Mouse (Mus musculus): ENCODE results near the gene Gm21885. TPM values are rescaled to one million over a fixed set of nuclear protein-coding genes. Genes with fewer than 3 reads are reported as not detected.

The Gm21885 gene
- polyA plus RNA-seq, 1 experiment from 2014 or later, result 0.68 TPM

- H3K4me3 ChIP-seq (ENCODE audit: low read depth, low read length), result no peak overlapping the region
- 91% methylated on average over 10 of the region's 10 CpGs for WGBS
- DNase-seq (ENCODE audit: low spot score) (no peak), ATAC-seq (ENCODE audit: low FRiP score) (no peak)
- no peak overlapping the region for H3K4me2 ChIP-seq (replicated peaks; ENCODE audit: low read depth, low read length)
- peaks cover 9% of the 10 kb centered on the region for H3K36me3 ChIP-seq (ENCODE audit: control insufficient read depth, insufficient read depth, low read length)
- no peaks in the 10 kb centered on the region for H3K4me1 ChIP-seq (replicated peaks; ENCODE audit: control insufficient read depth, insufficient read depth, low read length)
- no peaks in the 10 kb centered on the region for H3K27me3 ChIP-seq (ENCODE audit: control insufficient read depth, insufficient read depth, low read length)
- H3K9me3 ChIP-seq (ENCODE audit: control insufficient read depth, low read length), result no peaks in the 10 kb centered on the region
- no peak overlapping the region for H3K27ac ChIP-seq (ENCODE audit: low read depth, low read length)
- H3K9ac ChIP-seq (ENCODE audit: low read depth, low read length), result no peak overlapping the region
Observed at GRCm38 (mm10) chr11:94290062-94290740, 8.5 kb downstream of the Gm21885 start.

GRCm38 (mm10) chr11:94294996-94295845, 13.5 kb downstream of the Gm21885 start:
- H3K9me3 ChIP-seq (ENCODE audit: control insufficient read depth, low read length), result no peaks in the 10 kb centered on the region
- H3K36me3 ChIP-seq (ENCODE audit: control insufficient read depth, insufficient read depth, low read length), result peaks cover 10% of the 10 kb centered on the region; the same call in 1 of the 2 replicates
- H3K27ac ChIP-seq (ENCODE audit: low read depth, low read length), result no peak overlapping the region
- no peak overlapping the region for H3K4me2 ChIP-seq (replicated peaks; ENCODE audit: low read depth, low read length)
- no peaks in the 10 kb centered on the region for H3K4me1 ChIP-seq (replicated peaks; ENCODE audit: control insufficient read depth, insufficient read depth, low read length)
- H3K27me3 ChIP-seq (ENCODE audit: control insufficient read depth, insufficient read depth, low read length), result no peaks in the 10 kb centered on the region
- no peak overlapping the region for H3K4me3 ChIP-seq (ENCODE audit: low read depth, low read length)
- ATAC-seq (ENCODE audit: low FRiP score), result no peak
- 71% methylated on average over 9 of the region's 9 CpGs for WGBS
- no peak overlapping the region for H3K9ac ChIP-seq (ENCODE audit: low read depth, low read length)
- DNase-seq (ENCODE audit: low spot score), result no peak

- Histone ChIP-seq H3K4me2 (replicated peaks; ENCODE audit: low read depth, low read length) (no peak overlapping the region), H3K27ac (ENCODE audit: low read depth, low read length) (no peak overlapping the region), H3K36me3 (ENCODE audit: control insufficient read depth, insufficient read depth, low read length) (0 out of 2 replicates have a peak, but pooled peaks cover 2% of the 10 kb centered on the region), H3K4me1 (replicated peaks; ENCODE audit: control insufficient read depth, insufficient read depth, low read length) (no peaks in the 10 kb centered on the region), H3K9me3 (ENCODE audit: control insufficient read depth, low read length) (no peaks in the 10 kb centered on the region), H3K27me3 (ENCODE audit: control insufficient read depth, insufficient read depth, low read length) (no peaks in the 10 kb centered on the region), H3K4me3 (ENCODE audit: low read depth, low read length) (no peak overlapping the region), H3K9ac (ENCODE audit: low read depth, low read length) (no peak overlapping the region)
- ATAC-seq (ENCODE audit: low FRiP score), result no peak
- no peak for DNase-seq (ENCODE audit: low spot score)
- WGBS, result 72% methylated on average over 1 of the region's 1 CpGs
Observed at GRCm38 (mm10) chr11:94312733-94313132, 31.1 kb downstream of the Gm21885 start.

- H3K9me3 ChIP-seq (ENCODE audit: control insufficient read depth, low read length), result no peaks in the 10 kb centered on the region
- H3K4me3 ChIP-seq (ENCODE audit: low read depth, low read length), result no peak overlapping the region
- no peaks in the 10 kb centered on the region for H3K4me1 ChIP-seq (replicated peaks; ENCODE audit: control insufficient read depth, insufficient read depth, low read length)
- no peaks in the 10 kb centered on the region for H3K36me3 ChIP-seq (ENCODE audit: control insufficient read depth, insufficient read depth, low read length)
- H3K9ac ChIP-seq (ENCODE audit: low read depth, low read length), result no peak overlapping the region
- no peak overlapping the region for H3K27ac ChIP-seq (ENCODE audit: low read depth, low read length)
- H3K4me2 ChIP-seq (replicated peaks; ENCODE audit: low read depth, low read length), result no peak overlapping the region
- 88% methylated on average over 2 of the region's 2 CpGs for WGBS
- no peak for DNase-seq (ENCODE audit: low spot score)
- H3K27me3 ChIP-seq (ENCODE audit: control insufficient read depth, insufficient read depth, low read length), result no peaks in the 10 kb centered on the region
- no peak for ATAC-seq (ENCODE audit: low FRiP score)
Observed at GRCm38 (mm10) chr11:94314098-94314652, 32.5 kb downstream of the Gm21885 start.

- H3K27me3 ChIP-seq (ENCODE audit: control insufficient read depth, insufficient read depth, low read length), result no peaks in the 10 kb centered on the region
- no peaks in the 10 kb centered on the region for H3K4me1 ChIP-seq (replicated peaks; ENCODE audit: control insufficient read depth, insufficient read depth, low read length)
- no peak overlapping the region for H3K27ac ChIP-seq (ENCODE audit: low read depth, low read length)
- H3K9me3 ChIP-seq (ENCODE audit: control insufficient read depth, low read length), result no peaks in the 10 kb centered on the region
- 92% methylated on average over 1 of the region's 1 CpGs for WGBS
- H3K4me3 ChIP-seq (ENCODE audit: low read depth, low read length), result no peak overlapping the region
- H3K4me2 ChIP-seq (replicated peaks; ENCODE audit: low read depth, low read length), result no peak overlapping the region
- no peaks in the 10 kb centered on the region for H3K36me3 ChIP-seq (ENCODE audit: control insufficient read depth, insufficient read depth, low read length)
- H3K9ac ChIP-seq (ENCODE audit: low read depth, low read length), result no peak overlapping the region
- DNase-seq (ENCODE audit: low spot score) (no peak), ATAC-seq (ENCODE audit: low FRiP score) (no peak)
Observed at GRCm38 (mm10) chr11:94315308-94315707, 33.6 kb downstream of the Gm21885 start.

- no peak overlapping the region for H3K27ac ChIP-seq (ENCODE audit: low read depth, low read length)
Observed at GRCm38 (mm10) chr11:94316528-94316927, 34.9 kb downstream of the Gm21885 start.

GRCm38 (mm10) chr11:94317014-94317413, 35.3 kb downstream of the Gm21885 start:
- Histone ChIP-seq H3K4me3 (ENCODE audit: low read depth, low read length) (no peak overlapping the region), H3K27ac (ENCODE audit: low read depth, low read length) (no peak overlapping the region), H3K9me3 (ENCODE audit: control insufficient read depth, low read length) (no peaks in the 10 kb centered on the region), H3K4me2 (replicated peaks; ENCODE audit: low read depth, low read length) (no peak overlapping the region), H3K4me1 (replicated peaks; ENCODE audit: control insufficient read depth, insufficient read depth, low read length) (no peaks in the 10 kb centered on the region), H3K9ac (ENCODE audit: low read depth, low read length) (no peak overlapping the region), H3K36me3 (ENCODE audit: control insufficient read depth, insufficient read depth, low read length) (no peaks in the 10 kb centered on the region), H3K27me3 (ENCODE audit: control insufficient read depth, insufficient read depth, low read length) (no peaks in the 10 kb centered on the region)
- DNase-seq (ENCODE audit: low spot score), result no peak
- ATAC-seq (ENCODE audit: low FRiP score), result no peak
- 81% methylated on average over 1 of the region's 1 CpGs for WGBS

More at GRCm38 (mm10) chr11:94316528-94316927, 34.9 kb downstream of the Gm21885 start:
- DNase-seq (ENCODE audit: low spot score), result no peak
- Histone ChIP-seq H3K4me3 (ENCODE audit: low read depth, low read length) (no peak overlapping the region), H3K9ac (ENCODE audit: low read depth, low read length) (no peak overlapping the region), H3K27me3 (ENCODE audit: control insufficient read depth, insufficient read depth, low read length) (no peaks in the 10 kb centered on the region), H3K4me2 (replicated peaks; ENCODE audit: low read depth, low read length) (no peak overlapping the region), H3K4me1 (replicated peaks; ENCODE audit: control insufficient read depth, insufficient read depth, low read length) (no peaks in the 10 kb centered on the region), H3K9me3 (ENCODE audit: control insufficient read depth, low read length) (no peaks in the 10 kb centered on the region), H3K36me3 (ENCODE audit: control insufficient read depth, insufficient read depth, low read length) (no peaks in the 10 kb centered on the region)
- 84% methylated on average over 2 of the region's 2 CpGs for WGBS
- no peak for ATAC-seq (ENCODE audit: low FRiP score)

- Histone ChIP-seq H3K36me3 (ENCODE audit: control insufficient read depth, insufficient read depth, low read length) (no peaks in the 10 kb centered on the region), H3K4me3 (ENCODE audit: low read depth, low read length) (no peak overlapping the region), H3K4me1 (replicated peaks; ENCODE audit: control insufficient read depth, insufficient read depth, low read length) (no peaks in the 10 kb centered on the region; the same call in 1 of the 2 replicates), H3K27ac (ENCODE audit: low read depth, low read length) (no peak overlapping the region), H3K27me3 (ENCODE audit: control insufficient read depth, insufficient read depth, low read length) (no peaks in the 10 kb centered on the region), H3K4me2 (replicated peaks; ENCODE audit: low read depth, low read length) (no peak overlapping the region), H3K9me3 (ENCODE audit: control insufficient read depth, low read length) (no peaks in the 10 kb centered on the region), H3K9ac (ENCODE audit: low read depth, low read length) (no peak overlapping the region)
- 69% methylated on average over 4 of the region's 4 CpGs for WGBS
- DNase-seq (ENCODE audit: low spot score), result no peak
- no peak for ATAC-seq (ENCODE audit: low FRiP score)
Observed at GRCm38 (mm10) chr11:94317515-94317914, 35.8 kb downstream of the Gm21885 start.
